Mouse (Mus musculus): ENCODE results near the gene Clcc1. TPM values are rescaled to one million over a fixed set of nuclear protein-coding genes. Genes with fewer than 3 reads are reported as not detected.
A peak's percentile ranks its signal among the peaks of the same experiment; 100 is the strongest.

Clcc1 gene
- total RNA-seq, 2 experiments from 2014 or later: 30.6 to 68.9 TPM

- no peak for ATAC-seq (ENCODE audit: poor library complexity, severe bottlenecking)
Observed at GRCm38 (mm10) chr3:108699786-108700185, 46.1 kb downstream of the Clcc1 start.

DNA sequence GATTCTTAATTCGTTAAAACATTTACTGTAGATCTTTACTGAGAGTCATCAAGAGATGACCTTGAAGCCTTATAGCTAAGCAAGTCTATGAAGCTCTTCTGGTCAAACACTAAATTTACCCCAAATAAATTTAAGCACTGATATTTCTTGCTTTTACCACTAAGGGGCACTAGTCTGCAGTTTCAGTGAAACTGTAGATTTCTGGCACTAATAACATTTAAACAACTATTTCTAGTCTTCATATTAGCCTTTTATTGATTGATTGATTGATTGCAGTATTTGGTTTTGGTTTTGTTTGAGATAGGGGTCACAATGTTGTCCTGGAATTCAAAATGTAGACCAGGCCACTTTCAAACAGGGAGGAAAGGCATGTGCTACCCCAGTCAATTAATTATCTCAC is 47.5 kb downstream of the Clcc1 start:
- no peak for ATAC-seq (ENCODE audit: poor library complexity, severe bottlenecking)

GRCm38 (mm10) chr3:108702789-108703188 is 49.1 kb downstream of the Clcc1 start:
- ATAC-seq (ENCODE audit: poor library complexity, severe bottlenecking): no peak

GRCm38 (mm10) chr3:108711296-108711695 is 57.6 kb downstream of the Clcc1 start:
- ATAC-seq (ENCODE audit: poor library complexity, severe bottlenecking): no peak

DNA sequence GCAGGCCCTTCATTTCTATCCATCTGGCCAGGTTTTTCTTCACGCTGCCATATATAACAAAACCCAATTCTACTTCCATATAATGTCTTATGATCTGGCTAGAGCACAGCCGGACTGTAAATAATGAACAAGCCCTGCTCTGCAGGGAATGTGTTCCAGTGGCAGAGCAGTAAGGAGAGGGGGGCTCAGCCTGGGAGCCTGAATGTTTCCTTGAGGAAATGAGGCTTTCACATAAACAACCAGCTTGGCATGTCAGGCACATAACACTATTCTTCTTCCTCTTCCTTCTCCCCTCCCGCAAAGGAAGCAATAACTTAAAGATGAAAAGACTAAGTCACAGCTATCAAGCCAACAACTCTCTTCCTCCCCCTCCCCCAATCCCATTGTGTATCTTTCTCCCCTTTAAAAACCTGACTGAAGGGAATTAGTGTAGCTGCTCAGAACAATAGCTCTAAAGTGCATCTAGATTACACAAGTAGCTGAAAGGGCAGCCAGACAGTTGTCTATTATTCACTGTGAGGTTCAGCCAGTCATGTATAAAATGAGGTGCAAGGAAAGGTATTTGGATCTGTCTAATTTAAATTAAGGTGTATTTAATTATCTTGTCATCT is 59.5 kb downstream of the Clcc1 start:
- ATAC-seq (ENCODE audit: poor library complexity, severe bottlenecking): no peak

DNA sequence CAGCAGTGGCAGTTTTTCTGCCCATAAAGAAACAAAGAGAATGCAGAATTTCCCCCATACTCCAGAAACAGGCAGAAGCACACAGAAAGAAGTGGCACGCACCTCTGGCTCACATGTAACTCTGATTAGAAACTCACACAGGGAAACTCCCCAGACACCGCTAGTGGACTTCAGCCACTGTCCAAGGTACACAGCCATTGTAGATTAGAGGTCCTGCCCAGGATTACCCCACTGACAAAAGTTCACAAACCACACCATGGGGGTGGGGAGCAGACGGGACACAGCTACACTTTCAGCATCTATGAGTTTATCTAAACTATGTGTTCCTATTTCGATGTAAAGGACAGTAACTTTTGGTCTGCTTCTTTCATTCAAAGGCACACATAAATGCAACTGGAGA is 61.1 kb downstream of the Clcc1 start:
- ATAC-seq (ENCODE audit: poor library complexity, severe bottlenecking): no peak

- ATAC-seq (ENCODE audit: poor library complexity, severe bottlenecking): peak; percentile 45
Observed at GRCm38 (mm10) chr3:108717896-108718502, 64.3 kb downstream of the Clcc1 start.

DNA sequence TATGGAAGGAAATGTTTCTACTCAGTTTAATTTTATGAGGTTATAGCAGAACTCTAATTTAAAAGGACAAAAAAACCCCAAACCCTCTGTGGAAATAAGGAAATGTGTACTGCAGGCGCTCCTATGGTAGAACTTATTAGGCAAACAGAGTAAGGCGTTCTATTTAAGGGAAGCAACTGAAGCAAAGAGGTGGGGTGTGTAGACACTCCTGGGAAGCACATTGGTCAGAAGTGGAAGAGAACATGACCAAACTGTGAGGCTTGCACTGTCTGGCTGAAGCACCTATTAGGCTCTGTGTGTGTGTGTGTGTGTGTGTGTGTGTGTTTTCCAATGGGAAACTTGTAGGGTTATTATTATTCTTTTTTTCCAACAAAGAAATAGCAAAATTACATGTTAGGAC is 65.6 kb downstream of the Clcc1 start:
- ATAC-seq (ENCODE audit: poor library complexity, severe bottlenecking): 0 out of 2 replicates have a peak, but pooled peaks have one; percentile 29

- no peak for ATAC-seq (ENCODE audit: poor library complexity, severe bottlenecking)
Observed at GRCm38 (mm10) chr3:108719761-108720160, 66.0 kb downstream of the Clcc1 start.

GRCm38 (mm10) chr3:108721076-108721991 is 67.6 kb downstream of the Clcc1 start:
- ATAC-seq (ENCODE audit: poor library complexity, severe bottlenecking): no peak

DNA sequence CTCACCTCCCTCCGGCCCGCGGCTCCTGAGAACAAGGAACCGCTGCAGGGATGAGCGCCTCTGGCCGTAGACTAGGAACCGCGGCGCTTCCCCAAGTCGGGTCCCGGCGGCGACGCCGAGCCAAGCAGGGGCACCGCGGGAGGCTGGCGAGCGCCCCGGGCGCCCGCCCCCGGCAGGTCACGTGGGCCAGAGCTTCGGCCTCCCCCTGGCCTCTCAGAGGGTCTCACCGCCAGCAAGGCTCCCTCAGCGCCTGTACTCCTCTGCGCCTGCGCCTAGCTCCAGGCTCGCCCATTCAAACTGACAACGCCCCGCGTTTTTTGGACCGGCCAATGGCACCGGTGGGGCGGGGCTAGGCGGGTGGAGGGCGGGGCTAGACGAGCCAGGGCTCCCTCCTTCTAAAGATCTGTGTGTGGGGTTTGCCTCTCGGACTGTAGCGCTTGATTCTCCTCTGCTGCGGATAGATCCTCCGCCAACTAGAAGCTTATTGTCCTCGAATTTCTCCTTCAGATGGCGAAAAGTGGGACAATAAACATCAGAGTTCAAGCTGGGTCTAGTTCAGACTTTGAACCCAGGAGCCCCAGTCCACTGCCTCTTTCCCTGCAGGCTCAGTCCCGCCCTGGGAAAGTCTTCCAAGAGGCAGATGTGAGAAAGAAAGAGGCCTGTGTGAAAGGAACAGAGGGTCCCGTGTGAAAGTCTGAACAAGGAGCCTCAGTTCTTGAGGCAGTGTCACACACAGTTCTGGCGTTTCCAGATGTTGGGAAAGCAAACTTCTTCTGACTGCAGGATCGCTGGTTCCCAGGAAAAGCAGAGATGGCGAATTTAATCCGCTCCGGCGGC is 68.5 kb downstream of the Clcc1 start, which contains the start of gene Gpsm2:
Gene Gpsm2, minus strand, starts transcription at position 274 of the 837 bp plus-strand sequence.
- peak; percentile 81 for ATAC-seq (ENCODE audit: poor library complexity, severe bottlenecking)

DNA sequence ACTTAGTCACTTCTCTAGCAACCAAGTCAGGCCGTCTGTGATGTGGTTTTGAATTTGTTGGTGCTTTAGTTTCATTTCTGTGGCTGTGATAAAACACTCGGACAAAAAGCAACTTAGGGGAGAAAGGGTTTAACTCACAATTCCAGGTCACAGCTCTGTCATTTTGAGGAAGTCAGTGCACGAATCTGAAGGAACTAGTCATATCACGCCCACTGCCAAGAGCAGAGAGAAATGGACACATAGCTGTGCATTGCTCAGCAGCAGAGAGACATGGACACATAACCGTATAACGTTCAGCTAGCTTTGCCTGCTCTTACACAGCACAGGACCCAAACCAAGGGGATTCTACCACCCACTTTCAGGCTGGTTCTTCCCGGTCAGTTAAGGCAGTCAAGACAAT is 72.7 kb downstream of the Clcc1 start:
- ATAC-seq (ENCODE audit: poor library complexity, severe bottlenecking): peak; percentile 36

DNA sequence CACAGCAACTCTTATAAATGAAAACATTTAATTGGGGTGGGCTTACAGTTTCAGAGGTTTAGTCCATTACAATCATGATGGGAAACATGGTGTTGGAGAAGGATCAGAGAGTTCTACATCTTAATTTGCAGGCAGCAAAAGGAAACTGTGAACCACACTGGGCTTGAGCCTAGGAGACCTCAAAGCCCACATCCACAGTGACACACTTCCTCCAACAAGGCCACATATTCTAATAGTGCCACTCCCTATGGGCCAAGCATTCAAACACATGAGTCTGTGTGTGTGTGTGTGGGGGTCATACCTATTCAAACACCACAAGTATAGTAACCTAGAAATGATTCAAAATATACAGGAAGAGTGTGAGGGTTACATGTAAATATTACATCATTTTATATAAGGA is 73.6 kb downstream of the Clcc1 start:
- ATAC-seq (ENCODE audit: poor library complexity, severe bottlenecking): peak; percentile 47

- ATAC-seq (ENCODE audit: poor library complexity, severe bottlenecking): peak; percentile 76
Observed at GRCm38 (mm10) chr3:108727776-108728175, 74.1 kb downstream of the Clcc1 start.

Other genes starting within 250 kb of the Clcc1 start
- 0.75 and 0.94 TPM in 2 replicates for gene Celsr2, start 238.4 kb upstream of the Clcc1 start, total RNA-seq (2015)
- gene Celsr2, start 238.4 kb upstream of the Clcc1 start, total RNA-seq (2017): 0.22 and 0.81 TPM in 2 replicates
- gene Sars, start 208.7 kb upstream of the Clcc1 start, total RNA-seq (2015): 19.2 and 19.9 TPM in 2 replicates
- 241 and 283 TPM in 2 replicates for gene Sars, start 208.7 kb upstream of the Clcc1 start, total RNA-seq (2017)
- not detected in 2 replicates for gene 1700013F07Rik, start 119.8 kb upstream of the Clcc1 start, total RNA-seq (2015)
- gene 1700013F07Rik, start 119.8 kb upstream of the Clcc1 start, total RNA-seq (2017): not detected in 2 replicates
- gene 5330417C22Rik, start 117.4 kb upstream of the Clcc1 start, total RNA-seq (2015): not detected in 2 replicates
- 0.04 TPM in 1 of 2 replicates, not detected in the other for gene 5330417C22Rik, start 117.4 kb upstream of the Clcc1 start, total RNA-seq (2017)
- gene Tmem167b, start 91.4 kb upstream of the Clcc1 start, total RNA-seq (2015): 16.5 and 18.2 TPM in 2 replicates
- 45.9 and 46.3 TPM in 2 replicates for gene Tmem167b, start 91.4 kb upstream of the Clcc1 start, total RNA-seq (2017)
- 32.1 and 32.6 TPM in 2 replicates for gene Taf13, start 82.2 kb upstream of the Clcc1 start, total RNA-seq (2015)
- 36.8 and 37.7 TPM in 2 replicates for gene Taf13, start 82.2 kb upstream of the Clcc1 start, total RNA-seq (2017)
- 3.3 and 4.4 TPM in 2 replicates for gene Wdr47, start 62.6 kb upstream of the Clcc1 start, total RNA-seq (2015)
- 8.1 and 8.7 TPM in 2 replicates for gene Wdr47, start 62.6 kb upstream of the Clcc1 start, total RNA-seq (2017)
- gene Gpsm2, start 68.4 kb downstream of the Clcc1 start, total RNA-seq (2015): 32.1 and 37.2 TPM in 2 replicates
- gene Gpsm2, start 68.4 kb downstream of the Clcc1 start, total RNA-seq (2017): 49.9 and 50.4 TPM in 2 replicates
- gene Aknad1, start 85.7 kb downstream of the Clcc1 start, total RNA-seq (2015): 0.07 TPM in 1 of 2 replicates, not detected in the other
- gene Aknad1, start 85.7 kb downstream of the Clcc1 start, total RNA-seq (2017): 0.26 TPM in 1 of 2 replicates, not detected in the other
- 58.2 and 59.6 TPM in 2 replicates for gene Stxbp3, start 186.6 kb downstream of the Clcc1 start, total RNA-seq (2015)
- 50.4 and 51.9 TPM in 2 replicates for gene Stxbp3, start 186.6 kb downstream of the Clcc1 start, total RNA-seq (2017)
- 0.07 TPM in 1 of 2 replicates, not detected in the other for gene Fndc7, start 236.1 kb downstream of the Clcc1 start, total RNA-seq (2015)
- 0.12 and 0.44 TPM in 2 replicates for gene Fndc7, start 236.1 kb downstream of the Clcc1 start, total RNA-seq (2017)